ENCODE assay signal across 8 mouse cellular contexts in genomic region chr3:27182733-27183600, GRCm38 (mm10). TPM values are rescaled to one million over a fixed set of nuclear protein-coding genes. Genes with fewer than 3 reads are reported as not detected.
DNase-seq lines count a peak whose midpoint lies in the region; ATAC-seq and TF ChIP-seq lines count a peak whose summit lies in the region.

Nceh1 (plus strand) TSS chr3:27182965.

- intact Hi-C loops in heart, postnatal 14 days (cut with DNase I), result loop anchor here (10.0 kb wide), 1 partner anchor 162 kb away; no protein-coding TSS in a partner anchor

- TF ChIP-seq EP300 in ES-Bruce4 (IDR thresholded peaks at IDR 0.05; ENCODE audit: insufficient read depth, low read depth, low read length), result no peak

- no peaks in the 10 kb centered on the region for H3K27me3 ChIP-seq in ES-Bruce4 (ENCODE audit: control insufficient read depth, insufficient read depth, low read length, poor library complexity, severe bottlenecking)
- H3K27me3 ChIP-seq in forebrain, embryonic 14.5 days (replicated peaks; ENCODE audit: control insufficient read depth, insufficient read depth, low read length), result no peaks in the 10 kb centered on the region
- no peaks in the 10 kb centered on the region for H3K27me3 ChIP-seq in neural tube, embryonic 15.5 days (replicated peaks)

- no peaks in the 10 kb centered on the region for H3K9me3 ChIP-seq in ES-Bruce4 (replicated peaks; ENCODE audit: control insufficient read depth, insufficient read depth, low read length, poor library complexity, severe bottlenecking)
- H3K9me3 ChIP-seq in forebrain, embryonic 14.5 days (replicated peaks; ENCODE audit: control insufficient read depth, low read length), result no peaks in the 10 kb centered on the region
- no peaks in the 10 kb centered on the region for H3K9me3 ChIP-seq in neural tube, embryonic 15.5 days (replicated peaks)

- H3K36me3 ChIP-seq in ES-Bruce4 (ENCODE audit: control insufficient read depth, insufficient read depth, low read length, poor library complexity, severe bottlenecking), result no peaks in the 10 kb centered on the region
- H3K36me3 ChIP-seq in forebrain, embryonic 14.5 days (ENCODE audit: control insufficient read depth, insufficient read depth, low read length), result no peaks in the 10 kb centered on the region
- H3K36me3 ChIP-seq in neural tube, embryonic 15.5 days, result no peaks in the 10 kb centered on the region

- peak within 1 kb of the TSS; percentile 59 for H3K4me3 ChIP-seq in ES-Bruce4 (ENCODE audit: low read depth, low read length)
- H3K4me3 ChIP-seq in forebrain, embryonic 14.5 days (ENCODE audit: low read depth, low read length), result peak within 1 kb of the TSS; percentile 69
- peak within 1 kb of the TSS; percentile 73 for H3K4me3 ChIP-seq in neural tube, embryonic 15.5 days (replicated peaks)

- TF ChIP-seq CTCF in ES-Bruce4 (IDR thresholded peaks at IDR 0.05; ENCODE audit: low read depth, low read length), result peak; percentile 84

- no peaks in the 10 kb centered on the region for H3K4me1 ChIP-seq in ES-Bruce4 (ENCODE audit: control insufficient read depth, insufficient read depth, low read length)
- H3K4me1 ChIP-seq in forebrain, embryonic 14.5 days (ENCODE audit: control insufficient read depth, insufficient read depth, low read length), result peaks cover 2% of the 10 kb centered on the region; the same call in 1 of the 2 replicates
- peaks cover 15% of the 10 kb centered on the region for H3K4me1 ChIP-seq in neural tube, embryonic 15.5 days

- peak within 1 kb of the TSS; percentile 96 for H3K4me2 ChIP-seq in forebrain, embryonic 14.5 days (ENCODE audit: low read length)
- peak within 1 kb of the TSS; percentile 94 for H3K4me2 ChIP-seq in neural tube, embryonic 15.5 days

- WGBS in forebrain, embryonic 14.5 days, result under 1% methylated on average over 54 of the region's 54 CpGs
- under 1% methylated on average over 54 of the region's 54 CpGs for WGBS in neural tube, embryonic 15.5 days

- no peak for TF ChIP-seq POLR2A in ES-Bruce4 (IDR thresholded peaks at IDR 0.05; ENCODE audit: insufficient read depth, low read length)

- ATAC-seq in cerebellum, adult (ENCODE audit: insufficient number of reproducible peaks, low FRiP score, low TSS enrichment), result peak; percentile 94
- ATAC-seq in forebrain, embryonic 14.5 days, result peak; percentile 99
- peak; percentile 99 for ATAC-seq in neural tube, embryonic 15.5 days (ENCODE audit: low FRiP score)

- peak; percentile 95 for DNase-seq in forebrain, embryonic 14.5 days (ENCODE audit: low spot score)
- DNase-seq in heart, postnatal 14 days, result peak; percentile 92 to 95
- peak; percentile 98 for DNase-seq in layer of hippocampus, adult 11-12 months (ENCODE audit: low spot score)
- peak; percentile 96 to 97 for DNase-seq in lung, adult 18-20 months
- peak; percentile 89 for DNase-seq in testis, postnatal 14 days (ENCODE audit: low spot score)

- no peak within 1 kb of the TSS for H3K27ac ChIP-seq in ES-Bruce4 (ENCODE audit: insufficient read depth, low read length)
- no peak within 1 kb of the TSS for H3K27ac ChIP-seq in forebrain, embryonic 14.5 days (ENCODE audit: low read depth, low read length)
- peak within 1 kb of the TSS; percentile 65 for H3K27ac ChIP-seq in neural tube, embryonic 15.5 days (replicated peaks)

- peak within 1 kb of the TSS; percentile 4; the same call in 1 of the 2 replicates for H3K9ac ChIP-seq in ES-Bruce4 (ENCODE audit: low read depth, poor library complexity, severe bottlenecking)
- peak within 1 kb of the TSS; percentile 72 for H3K9ac ChIP-seq in forebrain, embryonic 14.5 days (ENCODE audit: low read length)
- H3K9ac ChIP-seq in neural tube, embryonic 15.5 days (replicated peaks), result peak within 1 kb of the TSS; percentile 68

RNA-seq across cellular contexts. Expression of gene Nceh1, which starts in this region (rescaled TPM):
- polyA plus RNA-seq in ES-Bruce4 (2011; ENCODE audit: insufficient read depth, insufficient read length, low read depth, missing spikeins), result 12.2 and 12.9 TPM in 2 replicates
- 4.9 and 8.3 TPM in 2 replicates for polyA plus RNA-seq in forebrain, embryonic 14.5 days (2014; fragmentation: Nextera tagmentation; extraction: Ambion mirVana)
- total RNA-seq in heart, postnatal 14 days (2021), result 100 to 1,000 TPM; 165 to 174 TPM
- 16.3 and 19.3 TPM in 2 replicates for polyA plus RNA-seq in neural tube, embryonic 15.5 days (2015; fragmentation: Nextera tagmentation; extraction: Ambion mirVana)

Comparison
In these comparisons a context has a peak if more than half of its experiments do, and no peak if none do; other contexts are left out.
1. H3K9ac ChIP-seq: peak in every context shown above with its lines; median percentile 72 in forebrain, embryonic 14.5 days; 68 in neural tube, embryonic 15.5 days; 4 in ES-Bruce4.